Mouse (Mus musculus): ENCODE measurements at regions not wholly inside any gene's neighbourhood (a gene's known extent, or its start where the extent isn't known, plus 50 kb on each side); places are given as distances from the start of the nearest gene placed in this dataset.

- TF ChIP-seq CTCF (IDR thresholded peaks at IDR 0.05; ENCODE audit: borderline replicate concordance, extremely low read depth, insufficient read depth, insufficient read length) (no peak), POLR2A (IDR thresholded peaks at IDR 0.05; ENCODE audit: borderline replicate concordance, extremely low read depth, insufficient read depth, insufficient read length, poor library complexity, severe bottlenecking) (no peak)
These were observed 390.7 kb downstream of the Ipmk start for GRCm38 (mm10) chr10:71738280-71738679.
